Comparison of ENCODE assay signal across 27 mouse cellular contexts in the genomic region with DNA sequence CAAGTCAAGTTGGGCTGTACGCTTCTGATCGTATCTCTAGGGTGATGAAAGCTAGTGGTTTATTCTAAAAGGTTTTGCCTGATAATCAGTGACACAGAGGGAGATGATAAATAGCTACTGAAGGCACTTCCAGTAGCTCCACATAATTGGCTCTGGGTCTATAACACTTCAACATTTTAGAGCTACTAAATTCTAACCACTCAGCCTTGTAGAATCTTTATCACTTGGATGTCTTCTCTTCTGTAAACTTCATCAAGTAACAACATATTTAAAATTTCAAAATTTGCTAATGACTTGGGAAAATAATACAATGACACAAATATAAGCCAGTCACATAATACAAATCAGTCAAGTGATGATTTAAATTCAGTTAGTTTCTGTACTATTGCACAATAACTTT.
"Had no signal": no experiment of that assay in that cellular context is flagged by ENCODE, and none has a peak within 500 bp of the region (broad histone marks: within the 10 kb centered on the region; RNA-seq: fewer than 3 reads in every experiment).

No protein-coding gene starts in this region.

- H3K4me1 ChIP-seq: embryonic facial prominence, embryonic 10.5 days; embryonic facial prominence, embryonic 12.5 days; embryonic facial prominence, embryonic 13.5 days; embryonic facial prominence, embryonic 15.5 days; forebrain, embryonic 10.5 days; forebrain, embryonic 12.5 days; forebrain, embryonic 13.5 days; forebrain, embryonic 15.5 days had no signal

- DNase-seq: cerebellum, adult 2 months; cerebellum, adult 8-10 months; cerebellum, adult 9-10 months; cerebellum, adult 9-11 months; cerebellum, postnatal 10 days; cerebellum, postnatal 14 days; cerebellum, postnatal 25 days; cerebellum, postnatal 36 days; embryo, embryonic 11 days; gastrocnemius, adult 2 months; gastrocnemius, postnatal 10 days; gastrocnemius, postnatal 14 days; gastrocnemius, postnatal 25 days; gastrocnemius, postnatal 36 days; heart, adult 11 months; heart, adult 18-20 months had no signal

- H3K36me3 ChIP-seq: embryonic facial prominence, embryonic 10.5 days; embryonic facial prominence, embryonic 12.5 days; embryonic facial prominence, embryonic 13.5 days; embryonic facial prominence, embryonic 15.5 days; forebrain, embryonic 10.5 days; forebrain, embryonic 12.5 days; forebrain, embryonic 15.5 days had no signal

- H3K9me3 ChIP-seq: embryonic facial prominence, embryonic 10.5 days; embryonic facial prominence, embryonic 12.5 days; embryonic facial prominence, embryonic 13.5 days; embryonic facial prominence, embryonic 15.5 days; forebrain, embryonic 10.5 days; forebrain, embryonic 12.5 days; forebrain, embryonic 13.5 days; forebrain, embryonic 15.5 days had no signal

- H3K4me3 ChIP-seq: embryonic facial prominence, embryonic 10.5 days; embryonic facial prominence, embryonic 12.5 days; embryonic facial prominence, embryonic 13.5 days; embryonic facial prominence, embryonic 15.5 days; erythroblast, embryonic 14.5 days; forebrain, embryonic 10.5 days; forebrain, embryonic 12.5 days; forebrain, embryonic 13.5 days; forebrain, embryonic 15.5 days; gastrocnemius, adult 2 months had no signal

- H3K9ac ChIP-seq: embryonic facial prominence, embryonic 12.5 days; embryonic facial prominence, embryonic 13.5 days; embryonic facial prominence, embryonic 15.5 days; forebrain, embryonic 12.5 days; forebrain, embryonic 13.5 days; forebrain, embryonic 15.5 days; forebrain, postnatal 0 days had no signal

- H3K27me3 ChIP-seq: embryonic facial prominence, embryonic 12.5 days; embryonic facial prominence, embryonic 13.5 days; embryonic facial prominence, embryonic 15.5 days; forebrain, embryonic 12.5 days; forebrain, embryonic 13.5 days; forebrain, embryonic 15.5 days had no signal

- H3K27ac ChIP-seq: embryonic facial prominence, embryonic 10.5 days; embryonic facial prominence, embryonic 12.5 days; embryonic facial prominence, embryonic 13.5 days; embryonic facial prominence, embryonic 15.5 days; forebrain, embryonic 10.5 days; forebrain, embryonic 12.5 days; forebrain, embryonic 13.5 days; forebrain, embryonic 15.5 days; gastrocnemius, adult 2 months had no signal

- ATAC-seq: forebrain, embryonic 14.5 days; forebrain, embryonic 15.5 days; forebrain, postnatal 0 days had no signal

- H3K4me2 ChIP-seq: embryonic facial prominence, embryonic 12.5 days; embryonic facial prominence, embryonic 13.5 days; embryonic facial prominence, embryonic 15.5 days; forebrain, embryonic 12.5 days; forebrain, embryonic 13.5 days; forebrain, embryonic 15.5 days had no signal
